Mouse (Mus musculus): ENCODE data around the gene Zfp385c.

GRCm38 (mm10) chr11:100623867-100624266, 68.4 kb downstream of the Zfp385c start:
- TF ChIP-seq CTCF (IDR thresholded peaks at IDR 0.05; ENCODE audit: low read depth, low read length) = no peak
- TF ChIP-seq POLR2A (IDR thresholded peaks at IDR 0.05; ENCODE audit: borderline replicate concordance, low read depth, low read length) = no peak
